Mouse (Mus musculus) neural tube, embryonic 13.5 days (tissue): Measurements from ENCODE around the gene Prdm10. TPM values are rescaled to one million over a fixed set of nuclear protein-coding genes. Genes with fewer than 3 reads are reported as not detected.
A peak's percentile ranks its signal among the peaks of the same experiment; 100 is the strongest.

Experiments
- ATAC-seq: fragments of 200-750 bp; cut with Nextera tagmentation; 2 replicates; pipeline ENCODE4 v1.8.0; 2017; ENCODE audit warnings: low read depth, mild to moderate bottlenecking, moderate TSS enrichment, moderate library complexity
- H3K27ac ChIP-seq: fragments of 300-500 bp; sonication (generic); replicated peaks from 2 replicates; pipeline ENCODE4 v1.5.1; 2015; ENCODE audit warnings: moderate library complexity, mild to moderate bottlenecking, inconsistent platforms
- H3K27me3 ChIP-seq: fragments of 300-500 bp; sonication (generic); 2 replicates; pipeline ENCODE4 v1.6.1; 2015; ENCODE audit warnings: mild to moderate bottlenecking, inconsistent platforms
- H3K36me3 ChIP-seq: fragments of 300-500 bp; sonication (generic); 2 replicates; pipeline ENCODE4 v1.6.1; 2015; ENCODE audit warnings: mild to moderate bottlenecking, inconsistent platforms
- H3K4me1 ChIP-seq: fragments of 300-500 bp; sonication (generic); replicated peaks from 2 replicates; pipeline ENCODE4 v1.6.1; 2015; ENCODE audit warnings: inconsistent platforms
- H3K4me2 ChIP-seq: fragments of 300-500 bp; sonication (generic); 2 replicates; pipeline ENCODE4 v1.6.1; 2015; ENCODE audit warnings: inconsistent platforms, mild to moderate bottlenecking, moderate library complexity
- H3K4me3 ChIP-seq: fragments of 300-500 bp; sonication (generic); 2 replicates; pipeline ENCODE4 v1.5.1; 2015; ENCODE audit warnings: mild to moderate bottlenecking, inconsistent platforms
- H3K9ac ChIP-seq: fragments of 300-500 bp; sonication (generic); 2 replicates; pipeline ENCODE4 v1.6.1; 2015; ENCODE audit warnings: moderate library complexity, mild to moderate bottlenecking, inconsistent platforms
- H3K9me3 ChIP-seq: fragments of 300-500 bp; sonication (generic); 2 replicates; pipeline ENCODE4 v1.6.1; 2016; ENCODE audit warnings: inconsistent platforms
- WGBS: fragments of 180-500 bp; shearing (Covaris S2); methylation state at CpG from one replicate; pipeline ENCODE4 v1.1.7; 2015; 5-methylcytosine and 5-hydroxymethylcytosine counted together
- polyA plus RNA-seq: library from polyadenylated mRNA; unstranded; fragments of >200 nt; fragmentation: Nextera tagmentation; extraction: Ambion mirVana; gene quantifications from 2 replicates; pipeline ENCODE4 v1.2.1, GENCODE M21; 2015

The Prdm10 gene
- polyA plus RNA-seq, 1 experiment from 2014 or later, result 6.1 TPM

GRCm38 (mm10) chr9:31313876-31314275 is 33.5 kb downstream of the Prdm10 start:
- no peak for ATAC-seq
- no peak overlapping the region for H3K27ac ChIP-seq
- H3K36me3 ChIP-seq, result 0 out of 2 replicates have a peak, but pooled peaks cover 7% of the 10 kb centered on the region
- no peaks in the 10 kb centered on the region for H3K27me3 ChIP-seq
- no peak overlapping the region for H3K9ac ChIP-seq
- WGBS, result 95% methylated on average over 1 of the region's 1 CpGs
- no peak overlapping the region for H3K4me3 ChIP-seq
- peaks cover 10% of the 10 kb centered on the region for H3K4me1 ChIP-seq
- H3K4me2 ChIP-seq, result no peak overlapping the region
- 0 out of 2 replicates have a peak, but pooled peaks cover 3% of the 10 kb centered on the region for H3K9me3 ChIP-seq

- no peak overlapping the region for H3K4me2 ChIP-seq
- peak overlapping the region; percentile 43; the same call in 1 of the 2 replicates for H3K9ac ChIP-seq
- no peaks in the 10 kb centered on the region for H3K27me3 ChIP-seq
- H3K27ac ChIP-seq, result peak overlapping the region; percentile 59
- 0 out of 2 replicates have a peak, but pooled peaks cover 3% of the 10 kb centered on the region for H3K9me3 ChIP-seq
- ATAC-seq, result peak; percentile 76
- 0 out of 2 replicates have a peak, but pooled peaks cover 7% of the 10 kb centered on the region for H3K36me3 ChIP-seq
- WGBS, result 30% methylated on average over 8 of the region's 8 CpGs
- peaks cover 10% of the 10 kb centered on the region for H3K4me1 ChIP-seq
- H3K4me3 ChIP-seq, result no peak overlapping the region
Observed at GRCm38 (mm10) chr9:31315983-31316382, 35.6 kb downstream of the Prdm10 start.

- no peaks in the 10 kb centered on the region for H3K27me3 ChIP-seq
- no peaks in the 10 kb centered on the region for H3K9me3 ChIP-seq
- no peak overlapping the region for H3K27ac ChIP-seq
- ATAC-seq, result no peak
- no peaks in the 10 kb centered on the region for H3K36me3 ChIP-seq
- H3K4me2 ChIP-seq, result no peak overlapping the region
- H3K4me1 ChIP-seq, result peaks cover 17% of the 10 kb centered on the region
- H3K9ac ChIP-seq, result no peak overlapping the region
- no peak overlapping the region for H3K4me3 ChIP-seq
- 24% methylated on average over 5 of the region's 5 CpGs for WGBS
Observed at GRCm38 (mm10) chr9:31318956-31319355, 38.6 kb downstream of the Prdm10 start.

GRCm38 (mm10) chr9:31320734-31321133 is 40.4 kb downstream of the Prdm10 start:
- ATAC-seq, result no peak
- Histone ChIP-seq H3K27ac (no peak overlapping the region), H3K9ac (no peak overlapping the region), H3K36me3 (no peaks in the 10 kb centered on the region), H3K27me3 (no peaks in the 10 kb centered on the region), H3K4me3 (no peak overlapping the region), H3K4me1 (peaks cover 13% of the 10 kb centered on the region), H3K4me2 (no peak overlapping the region), H3K9me3 (no peaks in the 10 kb centered on the region)
- 50% methylated on average over 1 of the region's 1 CpGs for WGBS

DNA sequence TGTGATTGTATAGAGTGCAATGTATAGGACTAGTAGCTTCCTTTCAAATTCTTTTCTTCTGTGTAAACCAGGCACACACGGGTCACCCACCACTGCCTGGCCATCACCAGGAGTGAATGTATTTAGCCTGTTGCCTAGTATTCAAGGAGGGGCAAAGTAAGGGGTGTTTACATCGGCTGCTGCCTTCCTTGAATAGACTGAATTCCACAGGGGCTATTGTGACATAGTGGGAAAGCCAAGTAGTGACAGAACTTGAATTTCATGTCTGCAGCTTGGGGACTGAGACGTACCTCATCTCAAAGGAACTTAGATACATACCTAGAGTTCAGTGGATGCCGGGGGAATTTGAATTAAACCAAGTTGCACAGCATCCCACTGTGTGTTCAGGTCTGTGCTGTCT is 41.2 kb downstream of the Prdm10 start:
- Histone ChIP-seq H3K4me1 (peaks cover 16% of the 10 kb centered on the region), H3K27me3 (no peaks in the 10 kb centered on the region), H3K36me3 (no peaks in the 10 kb centered on the region), H3K9me3 (no peaks in the 10 kb centered on the region), H3K4me3 (no peak overlapping the region), H3K4me2 (no peak overlapping the region), H3K9ac (no peak overlapping the region), H3K27ac (no peak overlapping the region)
- WGBS, result 55% methylated on average over 4 of the region's 4 CpGs
- no peak for ATAC-seq

- WGBS, result 82% methylated on average over 5 of the region's 5 CpGs
- no peak overlapping the region for H3K9ac ChIP-seq
- H3K36me3 ChIP-seq, result peaks cover under 1% of the 10 kb centered on the region; the same call in 1 of the 2 replicates
- H3K4me1 ChIP-seq, result peaks cover 18% of the 10 kb centered on the region
- H3K9me3 ChIP-seq, result no peaks in the 10 kb centered on the region
- no peak for ATAC-seq
- H3K27me3 ChIP-seq, result no peaks in the 10 kb centered on the region
- no peak overlapping the region for H3K4me2 ChIP-seq
- H3K4me3 ChIP-seq, result no peak overlapping the region
- H3K27ac ChIP-seq, result no peak overlapping the region
Observed at GRCm38 (mm10) chr9:31322090-31322489, 41.8 kb downstream of the Prdm10 start.

- no peaks in the 10 kb centered on the region for H3K27me3 ChIP-seq
- H3K4me1 ChIP-seq, result peaks cover 22% of the 10 kb centered on the region
- no peak overlapping the region for H3K9ac ChIP-seq
- no peak for ATAC-seq
- no peak overlapping the region for H3K4me3 ChIP-seq
- 81% methylated on average over 3 of the region's 3 CpGs for WGBS
- no peak overlapping the region for H3K4me2 ChIP-seq
- no peaks in the 10 kb centered on the region for H3K9me3 ChIP-seq
- peaks cover 29% of the 10 kb centered on the region for H3K36me3 ChIP-seq
- H3K27ac ChIP-seq, result no peak overlapping the region
Observed at GRCm38 (mm10) chr9:31330816-31331215, 50.5 kb downstream of the Prdm10 start.

DNA sequence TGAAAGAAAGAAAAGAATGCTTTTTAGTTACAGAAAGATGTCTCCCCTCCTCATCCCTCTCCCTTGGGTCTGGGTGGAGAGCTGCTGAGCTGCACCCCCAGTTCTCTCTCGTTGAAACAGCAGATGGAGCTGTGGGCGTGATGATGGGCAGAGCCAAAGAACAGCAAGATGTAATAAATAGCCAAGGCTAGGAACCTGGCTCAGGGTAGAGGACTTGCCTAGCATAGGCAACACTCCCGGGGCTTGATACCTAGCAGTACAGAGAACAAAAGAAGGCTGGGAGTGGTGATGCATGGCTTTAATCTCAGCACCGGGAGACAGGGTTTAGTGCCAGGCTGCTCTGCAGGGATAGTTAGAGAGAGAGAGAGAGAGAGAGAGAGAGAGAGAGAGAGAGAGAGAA is 50.9 kb downstream of the Prdm10 start:
- 51% methylated on average over 4 of the region's 4 CpGs for WGBS
- H3K4me2 ChIP-seq, result no peak overlapping the region
- H3K9me3 ChIP-seq, result no peaks in the 10 kb centered on the region
- ATAC-seq, result peak; percentile 33; the same call in 1 of the 2 replicates
- no peak overlapping the region for H3K9ac ChIP-seq
- peaks cover 18% of the 10 kb centered on the region for H3K4me1 ChIP-seq
- no peak overlapping the region for H3K27ac ChIP-seq
- peaks cover 33% of the 10 kb centered on the region for H3K36me3 ChIP-seq
- no peak overlapping the region for H3K4me3 ChIP-seq
- no peaks in the 10 kb centered on the region for H3K27me3 ChIP-seq

DNA sequence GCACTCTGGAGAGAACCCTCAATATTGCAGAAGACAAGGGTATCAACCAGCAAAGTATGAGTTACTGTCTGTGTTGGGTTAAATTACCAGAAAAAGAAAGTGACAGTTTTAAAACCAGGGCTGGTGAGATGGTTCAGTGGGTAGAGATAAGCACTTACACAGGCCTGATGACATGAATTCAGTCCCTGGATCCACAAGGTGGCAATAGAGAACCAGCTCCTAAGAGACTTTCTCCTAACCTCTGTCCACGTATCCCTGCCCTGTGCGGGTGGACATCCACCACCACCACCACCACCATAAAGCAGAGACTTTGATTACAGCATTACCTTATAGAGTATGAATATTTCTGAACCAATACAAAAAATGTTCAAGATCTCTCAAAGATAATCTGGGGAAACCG is 51.6 kb downstream of the Prdm10 start:
- H3K9ac ChIP-seq, result no peak overlapping the region
- ATAC-seq, result no peak; the same call in 1 of the 2 replicates
- H3K36me3 ChIP-seq, result peaks cover 39% of the 10 kb centered on the region
- H3K4me1 ChIP-seq, result peaks cover 13% of the 10 kb centered on the region
- WGBS, result 72% methylated on average over 3 of the region's 3 CpGs
- no peaks in the 10 kb centered on the region for H3K27me3 ChIP-seq
- no peak overlapping the region for H3K4me3 ChIP-seq
- no peak overlapping the region for H3K4me2 ChIP-seq
- H3K27ac ChIP-seq, result no peak overlapping the region
- no peaks in the 10 kb centered on the region for H3K9me3 ChIP-seq

GRCm38 (mm10) chr9:31332826-31333225 is 52.5 kb downstream of the Prdm10 start:
- Histone ChIP-seq H3K4me3 (no peak overlapping the region), H3K27me3 (no peaks in the 10 kb centered on the region), H3K4me2 (no peak overlapping the region), H3K9me3 (no peaks in the 10 kb centered on the region), H3K9ac (no peak overlapping the region), H3K36me3 (peaks cover 35% of the 10 kb centered on the region), H3K4me1 (peaks cover 13% of the 10 kb centered on the region), H3K27ac (no peak overlapping the region)
- no peak for ATAC-seq

DNA sequence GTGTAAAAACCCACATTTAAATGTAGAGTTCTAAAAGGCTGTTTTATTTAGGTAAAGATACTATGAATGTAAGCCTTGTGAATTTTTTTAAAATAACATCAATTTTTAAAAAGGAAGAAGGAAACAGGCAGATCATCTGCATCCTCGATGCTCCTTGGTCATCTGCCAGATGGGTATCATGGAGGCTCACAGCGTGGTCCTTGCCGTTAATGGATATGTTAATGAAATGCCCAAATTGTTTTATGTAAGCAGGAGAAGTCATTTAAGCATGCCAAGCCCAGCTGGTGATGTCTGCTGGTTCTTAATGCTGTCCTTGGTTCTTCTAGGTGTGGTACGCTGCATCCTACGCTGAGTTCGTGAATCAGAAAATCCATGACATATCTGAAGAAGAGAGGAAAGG is 54.7 kb downstream of the Prdm10 start:
- Histone ChIP-seq H3K27me3 (no peaks in the 10 kb centered on the region), H3K4me1 (peaks cover 13% of the 10 kb centered on the region), H3K36me3 (peaks cover 18% of the 10 kb centered on the region), H3K9me3 (no peaks in the 10 kb centered on the region), H3K4me2 (no peak overlapping the region), H3K9ac (no peak overlapping the region), H3K4me3 (no peak overlapping the region), H3K27ac (no peak overlapping the region; the same call in 1 of the 2 replicates)
- no peak for ATAC-seq
- WGBS, result 51% methylated on average over 6 of the region's 6 CpGs

DNA sequence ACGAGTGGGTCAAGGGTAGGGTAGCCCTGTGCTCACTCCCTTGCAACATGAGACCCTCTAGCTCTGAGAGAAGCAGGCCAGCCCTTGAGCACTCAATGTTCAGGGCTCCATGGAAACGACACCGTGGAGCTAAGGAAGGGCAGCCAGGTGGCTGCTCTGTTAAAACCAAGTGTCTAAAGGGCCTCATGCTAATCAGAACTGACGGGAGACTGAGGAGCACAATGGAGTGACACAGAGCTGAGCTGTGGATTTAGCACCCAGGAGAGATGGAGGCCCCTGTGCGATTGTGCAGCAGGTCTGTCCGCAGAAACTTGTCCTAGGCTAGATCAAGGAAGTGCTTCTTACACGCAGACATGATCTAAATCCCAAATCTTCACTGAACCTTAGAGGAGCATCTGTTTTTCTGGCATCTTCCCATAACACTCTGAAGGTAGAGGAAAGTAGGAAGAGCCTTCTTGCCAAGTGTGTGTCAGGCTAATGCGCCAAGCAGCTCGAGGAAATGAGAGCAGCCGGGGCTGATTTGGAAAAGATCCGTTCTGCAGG is 64.0 kb downstream of the Prdm10 start:
- H3K9me3 ChIP-seq, result no peaks in the 10 kb centered on the region
- H3K9ac ChIP-seq, result no peak overlapping the region
- H3K4me3 ChIP-seq, result no peak overlapping the region
- no peak for ATAC-seq
- no peaks in the 10 kb centered on the region for H3K27me3 ChIP-seq
- H3K4me2 ChIP-seq, result no peak overlapping the region
- no peak overlapping the region for H3K27ac ChIP-seq
- H3K4me1 ChIP-seq, result peaks cover 10% of the 10 kb centered on the region; the same call in 1 of the 2 replicates
- 61% methylated on average over 11 of the region's 11 CpGs for WGBS
- H3K36me3 ChIP-seq, result peaks cover 20% of the 10 kb centered on the region

DNA sequence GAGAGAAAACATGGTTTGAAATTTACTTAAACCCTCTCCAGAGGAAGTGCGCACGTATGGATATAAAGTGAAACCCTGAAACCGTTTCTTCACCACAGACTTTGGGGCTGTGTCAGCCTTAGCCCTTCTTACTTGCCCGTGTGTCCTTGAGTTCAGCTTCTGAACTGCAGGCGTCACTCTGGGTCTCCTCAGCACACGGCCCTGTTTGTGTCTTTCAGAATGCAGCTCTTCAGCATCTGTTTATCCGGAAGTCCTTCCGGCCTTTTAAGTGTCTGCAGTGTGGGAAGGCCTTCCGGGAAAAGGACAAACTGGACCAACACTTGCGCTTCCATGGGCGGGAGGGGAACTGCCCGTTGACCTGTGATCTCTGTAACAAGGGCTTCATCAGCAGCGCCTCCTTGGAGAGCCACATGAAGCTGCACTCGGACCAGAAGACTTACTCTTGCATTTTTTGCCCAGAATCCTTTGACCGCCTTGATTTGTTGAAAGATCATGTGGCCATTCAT is 66.3 kb downstream of the Prdm10 start:
- Histone ChIP-seq H3K9ac (no peak overlapping the region), H3K36me3 (peaks cover 21% of the 10 kb centered on the region), H3K27me3 (no peaks in the 10 kb centered on the region), H3K9me3 (no peaks in the 10 kb centered on the region), H3K4me1 (peaks cover 10% of the 10 kb centered on the region; the same call in 1 of the 2 replicates), H3K4me2 (no peak overlapping the region), H3K27ac (no peak overlapping the region), H3K4me3 (no peak overlapping the region)
- no peak for ATAC-seq
- 77% methylated on average over 15 of the region's 15 CpGs for WGBS
